Mouse (Mus musculus) gastrocnemius, adult 18-20 months (tissue): ENCODE measurements around the gene Gm8693. TPM values are rescaled to one million over a fixed set of nuclear protein-coding genes. Genes with fewer than 3 reads are reported as not detected.
"Not testable (repeated sequence)": the region's sequence is repeated elsewhere in the genome, so short reads cannot be mapped to it uniquely, and the experiment has no call there.

Source experiments
- DNase-seq: peaks from one replicate; pipeline ENCODE4 v3.0.0; 2021; ENCODE audit warnings: low spot score
- long read RNA-seq, 2 experiments: library from polyadenylated mRNA; stranded (forward); transcript quantifications; one replicate each; pipeline ENCODE4 v2.0.0; 2021
- total RNA-seq, 2 experiments: library from RNA; stranded (reverse); gene quantifications; 2 replicates each; pipeline ENCODE4 v1.2.3; 2021

Gm8693 gene
- not detected for total RNA-seq
- long read RNA-seq, experiment 1: 0 reads
- long read RNA-seq, experiment 2: 0 reads

DNA sequence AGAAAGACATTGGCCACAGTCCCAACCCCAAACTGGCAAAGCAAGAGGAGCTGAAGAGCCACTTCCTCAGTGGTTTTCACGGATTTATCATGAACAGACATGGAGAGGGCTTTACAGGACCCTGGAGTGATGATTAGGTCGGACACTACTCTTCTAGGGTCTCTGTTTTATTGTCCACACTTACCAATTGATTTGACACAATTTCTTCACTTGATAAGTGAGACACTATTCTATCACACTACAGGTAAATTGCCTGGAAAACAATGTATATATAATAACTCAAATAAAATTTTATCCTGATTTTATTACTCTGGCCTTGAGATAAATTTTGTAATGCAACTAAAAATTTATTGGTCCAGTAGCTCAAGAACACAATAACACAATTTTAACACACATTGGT is at the start of gene Gm8693:
Gene Gm8693 (minus strand): TSS at position 101 of the 400 bp plus-strand sequence.
- DNase-seq: not testable (repeated sequence)

DNA sequence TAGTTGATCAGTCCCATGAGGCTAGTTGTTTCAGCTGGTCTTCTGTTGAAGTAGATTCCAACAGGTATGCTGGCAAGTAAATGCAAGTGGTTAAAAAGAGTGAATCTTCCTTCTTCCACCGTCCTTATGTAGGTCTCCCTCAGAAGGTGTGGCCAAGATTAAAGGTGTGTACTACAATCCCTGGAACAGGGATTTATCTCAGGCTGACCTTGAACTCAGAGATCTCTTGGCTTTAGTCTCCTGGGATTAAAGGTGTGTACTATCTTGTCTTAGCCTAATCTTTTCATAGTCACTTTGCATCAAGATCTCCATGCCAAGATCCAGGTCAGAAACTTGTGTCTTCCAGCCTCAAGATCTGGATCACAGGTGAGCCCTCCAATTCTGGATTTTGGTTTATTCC is 27.5 kb upstream of the Gm8693 start, which contains the start of gene Gm4567:
Gene Gm4567 (minus strand): TSS at position 101 of the 400 bp plus-strand sequence.
- not testable (repeated sequence) for DNase-seq

DNA sequence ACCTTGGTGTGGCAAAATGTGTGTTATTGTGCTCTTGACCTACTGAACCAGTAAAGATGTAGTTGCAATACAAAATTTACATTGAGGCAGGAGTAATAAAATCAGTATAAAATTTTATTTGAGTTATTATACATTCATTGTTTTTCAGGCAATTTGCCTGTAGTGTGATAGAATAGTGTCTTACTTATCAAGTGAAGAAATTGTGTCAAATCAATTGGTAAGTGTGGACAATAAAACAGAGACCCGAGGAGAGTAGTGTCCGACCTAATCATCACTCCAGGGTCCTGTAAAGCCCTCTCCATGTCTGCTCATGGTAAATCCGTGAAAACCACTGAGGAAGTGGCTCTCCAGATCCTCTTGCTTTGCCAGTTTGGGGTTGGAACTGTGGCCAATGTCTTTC is 34.4 kb downstream of the Gm8693 start, which contains the start of gene Vmn1r155:
Gene Vmn1r155 (plus strand): TSS at position 301 of the 400 bp plus-strand sequence.
- DNase-seq: not testable (repeated sequence)

Other genes with a start within 250 kb of the Gm8693 start
- gene Gm10665, start 228.2 kb downstream of the Gm8693 start, total RNA-seq: not detected
- not detected for gene Vmn1r151, start 192.6 kb downstream of the Gm8693 start, total RNA-seq
- not detected for gene Vmn1r152, start 169.3 kb downstream of the Gm8693 start, total RNA-seq
- gene Gm8677, start 157.4 kb downstream of the Gm8693 start, total RNA-seq: not detected
- not detected for gene Gm4201, start 127.0 kb downstream of the Gm8693 start, total RNA-seq
- not detected for gene Gm4565, start 104.2 kb downstream of the Gm8693 start, total RNA-seq
- gene Vmn1r155, start 34.3 kb downstream of the Gm8693 start, total RNA-seq: not detected
- gene Gm4567, start 27.4 kb upstream of the Gm8693 start, total RNA-seq: not detected
- gene Vmn1r157, start 69.4 kb upstream of the Gm8693 start, total RNA-seq: not detected
- not detected for gene Vmn1r158, start 98.5 kb upstream of the Gm8693 start, total RNA-seq
- not detected for gene Vmn1r159, start 151.3 kb upstream of the Gm8693 start, total RNA-seq
- gene Vmn1r160, start 178.9 kb upstream of the Gm8693 start, total RNA-seq: not detected